21 mouse cellular contexts compared by ENCODE assay signal in the genomic region with DNA sequence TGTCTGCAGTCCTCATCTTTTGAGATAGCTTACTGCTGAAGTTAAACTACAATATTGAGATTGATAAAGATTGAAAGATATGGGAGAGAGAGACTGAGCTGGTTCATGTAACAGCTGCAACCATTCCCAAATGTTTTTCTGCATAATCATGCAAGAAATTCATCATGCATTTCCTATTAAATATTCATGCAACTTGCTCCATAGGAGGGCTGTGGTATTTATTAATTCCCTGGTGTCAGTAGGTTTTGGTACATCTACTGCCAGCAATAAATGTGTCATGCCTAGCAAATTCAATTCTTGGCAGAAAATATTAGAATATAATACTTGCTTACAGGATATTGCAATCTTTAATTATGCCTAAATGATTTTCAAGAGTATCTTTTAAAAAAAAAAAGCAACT.
DNase-seq lines count a peak whose midpoint lies in the region; ATAC-seq lines count a peak whose summit lies in the region.
"Had no signal": no experiment of that assay in that cellular context is flagged by ENCODE, and none has a peak within 500 bp of the region (broad histone marks: within the 10 kb centered on the region; RNA-seq: fewer than 3 reads in every experiment).

No protein-coding gene starts in this region.

- H3K4me2 ChIP-seq in hindbrain, embryonic 14.5 days (replicated peaks) = no peak overlapping the region
- H3K4me2 ChIP-seq in hindbrain, embryonic 11.5 days (replicated peaks; ENCODE audit: low read depth, low read length) = no peak overlapping the region
- no peak overlapping the region for H3K4me2 ChIP-seq in midbrain, embryonic 15.5 days
- H3K4me2 ChIP-seq: heart, embryonic 11.5 days; hindbrain, embryonic 15.5 days; intestine, embryonic 15.5 days had no signal

- H3K27ac ChIP-seq in hindbrain, embryonic 14.5 days = peak overlapping the region; percentile 56; the same call in 1 of the 2 replicates
- no peak overlapping the region for H3K27ac ChIP-seq in hindbrain, embryonic 11.5 days (ENCODE audit: low read depth, low read length)
- H3K27ac ChIP-seq in midbrain, embryonic 15.5 days = no peak overlapping the region
- H3K27ac ChIP-seq: hindbrain, embryonic 15.5 days; intestine, embryonic 15.5 days had no signal

- no peak for DNase-seq in hindbrain, embryonic 14.5 days (ENCODE audit: low spot score)
- no peak for DNase-seq in hindbrain, embryonic 11.5 days (ENCODE audit: low spot score)
- peak; percentile 5 for DNase-seq in Muller cell, postnatal 12 days (ENCODE audit: inconsistent ontology term)
- peak; percentile 53 for DNase-seq in NIH3T3 (ENCODE audit: low read depth)
- no peak for DNase-seq in left cerebral cortex, adult 18-20 months (ENCODE audit: low spot score in 2 of 2)
- DNase-seq in testis, postnatal 14 days (ENCODE audit: low spot score) = no peak
- DNase-seq in thymus, postnatal 14 days = no peak
- DNase-seq: adrenal gland, adult 2 months; adrenal gland, postnatal 14 days; cerebellum, adult 11-12 months; cerebellum, adult 8-10 months; cerebellum, postnatal 10 days; gastrocnemius, postnatal 10 days; gastrocnemius, postnatal 36 days had no signal

- H3K4me1 ChIP-seq in hindbrain, embryonic 14.5 days (replicated peaks; ENCODE audit: control insufficient read depth, insufficient read depth, low read length) = 0 out of 2 replicates have a peak, but pooled peaks cover 6% of the 10 kb centered on the region
- H3K4me1 ChIP-seq in hindbrain, embryonic 11.5 days (replicated peaks; ENCODE audit: control insufficient read depth, insufficient read depth, low read length) = no peaks in the 10 kb centered on the region
- H3K4me1 ChIP-seq in midbrain, embryonic 15.5 days = no peaks in the 10 kb centered on the region
- H3K4me1 ChIP-seq: intestine, embryonic 15.5 days had no signal

- H3K4me3 ChIP-seq in hindbrain, embryonic 14.5 days (replicated peaks; ENCODE audit: low read length) = no peak overlapping the region
- no peak overlapping the region for H3K4me3 ChIP-seq in hindbrain, embryonic 11.5 days (ENCODE audit: low read depth, low read length)
- no peak overlapping the region for H3K4me3 ChIP-seq in midbrain, embryonic 15.5 days
- H3K4me3 ChIP-seq: hindbrain, embryonic 15.5 days; intestine, embryonic 15.5 days had no signal

- H3K9me3 ChIP-seq in hindbrain, embryonic 14.5 days (ENCODE audit: control insufficient read depth, low read length) = no peaks in the 10 kb centered on the region
- no peaks in the 10 kb centered on the region for H3K9me3 ChIP-seq in hindbrain, embryonic 11.5 days (ENCODE audit: control insufficient read depth, low read length)
- H3K9me3 ChIP-seq in midbrain, embryonic 15.5 days = no peaks in the 10 kb centered on the region
- H3K9me3 ChIP-seq: hindbrain, embryonic 15.5 days; intestine, embryonic 15.5 days had no signal

- ATAC-seq in hindbrain, embryonic 14.5 days (ENCODE audit: low FRiP score) = no peak
- ATAC-seq in hindbrain, embryonic 11.5 days (ENCODE audit: low FRiP score) = no peak
- ATAC-seq in midbrain, embryonic 15.5 days (replicated peaks) = peak; percentile 45; the same call in 1 of the 2 replicates
- ATAC-seq: CD4-positive, CD25-positive, alpha-beta regulatory T cell, adult 4 months; forebrain, embryonic 16.5 days; intestine, embryonic 15.5 days; Patski had no signal

- no peaks in the 10 kb centered on the region for H3K36me3 ChIP-seq in hindbrain, embryonic 14.5 days (replicated peaks; ENCODE audit: control insufficient read depth, insufficient read depth)
- H3K36me3 ChIP-seq in hindbrain, embryonic 11.5 days (ENCODE audit: control insufficient read depth, insufficient read depth, low read length) = no peaks in the 10 kb centered on the region
- no peaks in the 10 kb centered on the region for H3K36me3 ChIP-seq in midbrain, embryonic 15.5 days (replicated peaks)
- H3K36me3 ChIP-seq: hindbrain, embryonic 15.5 days; intestine, embryonic 15.5 days had no signal

- H3K9ac ChIP-seq in hindbrain, embryonic 14.5 days = no peak overlapping the region
- H3K9ac ChIP-seq in hindbrain, embryonic 11.5 days (ENCODE audit: low read depth, low read length) = no peak overlapping the region
- H3K9ac ChIP-seq in midbrain, embryonic 15.5 days = no peak overlapping the region
- H3K9ac ChIP-seq: hindbrain, embryonic 15.5 days; intestine, embryonic 15.5 days had no signal

- no peaks in the 10 kb centered on the region for H3K27me3 ChIP-seq in hindbrain, embryonic 14.5 days (ENCODE audit: control insufficient read depth, insufficient read depth, low read length)
- no peaks in the 10 kb centered on the region for H3K27me3 ChIP-seq in hindbrain, embryonic 11.5 days (ENCODE audit: control insufficient read depth, insufficient read depth, low read length)
- H3K27me3 ChIP-seq in midbrain, embryonic 15.5 days (replicated peaks) = no peaks in the 10 kb centered on the region
- H3K27me3 ChIP-seq: hindbrain, embryonic 15.5 days; intestine, embryonic 15.5 days; Patski had no signal

Comparison
In these comparisons a context has a peak if more than half of its experiments do, and no peak if none do; other contexts are left out.
1. DNase-seq: peak in Muller cell, postnatal 12 days (single experiment) and NIH3T3 (single experiment); none in hindbrain, embryonic 14.5 days (single experiment), hindbrain, embryonic 11.5 days (single experiment), left cerebral cortex, adult 18-20 months (0 of 2), testis, postnatal 14 days (single experiment) and thymus, postnatal 14 days (single experiment).